25 mouse cellular contexts compared by ENCODE assay signal in the genomic region with DNA sequence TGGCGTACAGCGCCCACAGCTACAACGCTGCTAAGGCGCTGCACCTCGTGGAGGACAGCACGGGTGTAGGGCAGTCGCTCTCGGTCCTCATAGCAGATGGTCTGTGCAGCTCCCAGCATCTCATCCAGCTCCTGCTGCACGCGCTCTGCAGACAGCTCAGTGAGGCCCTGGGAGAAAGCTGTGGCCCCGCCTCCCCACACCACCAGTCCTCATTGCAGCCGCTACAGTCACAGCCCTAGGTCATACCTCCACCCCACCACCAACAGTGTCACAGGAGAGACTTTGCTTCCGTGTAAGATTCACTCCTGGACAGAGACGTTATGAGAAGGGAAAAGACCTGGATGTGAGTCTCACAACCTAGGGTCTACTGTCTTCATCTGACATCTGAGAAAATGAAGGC. TPM values are rescaled to one million over a fixed set of nuclear protein-coding genes. Genes with fewer than 3 reads are reported as not detected.
DNase-seq lines count a peak whose midpoint lies in the region; ATAC-seq lines count a peak whose summit lies in the region.
"Had no signal": no experiment of that assay in that cellular context is flagged by ENCODE, and none has a peak within 500 bp of the region (broad histone marks: within the 10 kb centered on the region; RNA-seq: fewer than 3 reads in every experiment).

No protein-coding gene starts in this region.

- peak; percentile 28; the same call in 1 of the 2 replicates for ATAC-seq in intestine, embryonic 16.5 days
- ATAC-seq in intestine, embryonic 15.5 days, result no peak
- ATAC-seq in stomach, embryonic 16.5 days (ENCODE audit: insufficient read depth, low FRiP score), result no peak
- ATAC-seq: CD4-positive, CD25-positive, alpha-beta regulatory T cell, adult 4 months; forebrain, embryonic 13.5 days; forebrain, embryonic 16.5 days; hindbrain, embryonic 16.5 days; intestine, postnatal 0 days; Patski had no signal

- no peaks in the 10 kb centered on the region for H3K9me3 ChIP-seq in intestine, embryonic 16.5 days (ENCODE audit: control insufficient read depth, low read length)
- H3K9me3 ChIP-seq in intestine, embryonic 15.5 days, result no peaks in the 10 kb centered on the region
- no peaks in the 10 kb centered on the region for H3K9me3 ChIP-seq in stomach, embryonic 16.5 days (replicated peaks; ENCODE audit: control insufficient read depth, low read length)
- H3K9me3 ChIP-seq: forebrain, embryonic 10.5 days; forebrain, embryonic 13.5 days; heart, embryonic 13.5 days; hindbrain, embryonic 10.5 days; hindbrain, embryonic 13.5 days had no signal

- WGBS in intestine, embryonic 16.5 days, result 66% methylated on average over 14 of the region's 14 CpGs
- WGBS in intestine, embryonic 15.5 days, result 61% methylated on average over 14 of the region's 14 CpGs
- 68% methylated on average over 14 of the region's 14 CpGs for WGBS in stomach, embryonic 16.5 days

- no peaks in the 10 kb centered on the region for H3K27me3 ChIP-seq in intestine, embryonic 16.5 days (replicated peaks; ENCODE audit: control insufficient read depth, insufficient read depth, low read length)
- H3K27me3 ChIP-seq in intestine, embryonic 15.5 days (replicated peaks), result no peaks in the 10 kb centered on the region
- H3K27me3 ChIP-seq in stomach, embryonic 16.5 days (ENCODE audit: control insufficient read depth, insufficient read depth, low read length), result no peaks in the 10 kb centered on the region; the same call in 1 of the 2 replicates
- H3K27me3 ChIP-seq: forebrain, embryonic 13.5 days; heart, embryonic 13.5 days; hindbrain, embryonic 13.5 days had no signal

- no peak overlapping the region for H3K27ac ChIP-seq in intestine, embryonic 16.5 days (ENCODE audit: low read length)
- H3K27ac ChIP-seq in intestine, embryonic 15.5 days, result no peak overlapping the region
- no peak overlapping the region for H3K27ac ChIP-seq in stomach, embryonic 16.5 days (ENCODE audit: low read length)
- H3K27ac ChIP-seq: forebrain, embryonic 10.5 days; forebrain, embryonic 13.5 days; heart, embryonic 13.5 days; hindbrain, embryonic 10.5 days; hindbrain, embryonic 13.5 days had no signal

- no peaks in the 10 kb centered on the region for H3K4me1 ChIP-seq in intestine, embryonic 16.5 days (ENCODE audit: control insufficient read depth, insufficient read depth, low read length)
- H3K4me1 ChIP-seq in intestine, embryonic 15.5 days (replicated peaks), result no peaks in the 10 kb centered on the region
- no peaks in the 10 kb centered on the region for H3K4me1 ChIP-seq in stomach, embryonic 16.5 days (ENCODE audit: control insufficient read depth, insufficient read depth, low read length)
- H3K4me1 ChIP-seq: forebrain, embryonic 10.5 days; forebrain, embryonic 13.5 days; heart, embryonic 13.5 days; hindbrain, embryonic 10.5 days; hindbrain, embryonic 13.5 days had no signal

- H3K9ac ChIP-seq in intestine, embryonic 16.5 days (ENCODE audit: low read depth, low read length), result no peak overlapping the region
- H3K9ac ChIP-seq in intestine, embryonic 15.5 days, result no peak overlapping the region
- peak overlapping the region; percentile 7; the same call in 1 of the 2 replicates for H3K9ac ChIP-seq in stomach, embryonic 16.5 days (ENCODE audit: low read length)
- H3K9ac ChIP-seq: forebrain, embryonic 13.5 days; heart, embryonic 13.5 days; hindbrain, embryonic 13.5 days had no signal

- H3K36me3 ChIP-seq in intestine, embryonic 16.5 days (ENCODE audit: control insufficient read depth, insufficient read depth, low read length), result no peaks in the 10 kb centered on the region
- no peaks in the 10 kb centered on the region for H3K36me3 ChIP-seq in intestine, embryonic 15.5 days
- no peaks in the 10 kb centered on the region for H3K36me3 ChIP-seq in stomach, embryonic 16.5 days (ENCODE audit: control insufficient read depth, insufficient read depth, low read length)
- H3K36me3 ChIP-seq: forebrain, embryonic 10.5 days; heart, embryonic 13.5 days; hindbrain, embryonic 10.5 days; hindbrain, embryonic 13.5 days had no signal

- H3K4me2 ChIP-seq in intestine, embryonic 16.5 days (ENCODE audit: low read depth, low read length), result no peak overlapping the region
- no peak overlapping the region for H3K4me2 ChIP-seq in intestine, embryonic 15.5 days (replicated peaks)
- no peak overlapping the region for H3K4me2 ChIP-seq in stomach, embryonic 16.5 days (ENCODE audit: low read depth, low read length)
- H3K4me2 ChIP-seq: forebrain, embryonic 13.5 days; heart, embryonic 13.5 days; hindbrain, embryonic 13.5 days had no signal

- peak; percentile 53 for DNase-seq in ZHBTc4 (ENCODE audit: low read depth, low spot score)
- no peak for DNase-seq in adrenal gland, adult (ENCODE audit: inconsistent age in 2 of 2, low spot score in 1 of 2)
- no peak for DNase-seq in gastrocnemius, postnatal 25 days
- DNase-seq: adrenal gland, adult 8-10 months; adrenal gland, postnatal 25 days; cerebellum, adult 18-20 months; cerebellum, adult 9-10 months; cerebellum, postnatal 14 days; gastrocnemius, postnatal 10 days; heart, adult 11 months had no signal

- no peak overlapping the region for H3K4me3 ChIP-seq in intestine, embryonic 16.5 days (ENCODE audit: low read length)
- H3K4me3 ChIP-seq in intestine, embryonic 15.5 days (replicated peaks), result no peak overlapping the region
- no peak overlapping the region for H3K4me3 ChIP-seq in stomach, embryonic 16.5 days (replicated peaks; ENCODE audit: low read length)
- H3K4me3 ChIP-seq: forebrain, embryonic 10.5 days; forebrain, embryonic 13.5 days; heart, embryonic 13.5 days; hindbrain, embryonic 10.5 days; hindbrain, embryonic 13.5 days had no signal

RNA-seq across cellular contexts. Expression of gene Parl, which starts 10.1 kb away (rescaled TPM):
- polyA plus RNA-seq in intestine, embryonic 16.5 days (2015; fragmentation: Nextera tagmentation; extraction: Ambion mirVana), result 86.4 and 91.6 TPM in 2 replicates
- 94.5 and 95.5 TPM in 2 replicates for polyA plus RNA-seq in intestine, embryonic 15.5 days (2015; fragmentation: Nextera tagmentation; extraction: Ambion mirVana)
- 76.4 and 90.7 TPM in 2 replicates for polyA plus RNA-seq in stomach, embryonic 16.5 days (2015; fragmentation: Nextera tagmentation; extraction: Ambion mirVana)
- 10 to 100 TPM; 59.8 to 61.3 TPM for total RNA-seq in gastrocnemius, postnatal 25 days (2021)

RNA-seq across cellular contexts. Expression of gene Cyp2ab1, which starts 12.9 kb away (rescaled TPM):
- polyA plus RNA-seq in intestine, embryonic 16.5 days (2015; fragmentation: Nextera tagmentation; extraction: Ambion mirVana), result not detected in 2 replicates
- not detected in 2 replicates for polyA plus RNA-seq in intestine, embryonic 15.5 days (2015; fragmentation: Nextera tagmentation; extraction: Ambion mirVana)
- not detected in 2 replicates for polyA plus RNA-seq in stomach, embryonic 16.5 days (2015; fragmentation: Nextera tagmentation; extraction: Ambion mirVana)
- total RNA-seq in gastrocnemius, postnatal 25 days (2021), result under 1 TPM in 1 of 2 experiments, not detected in 1; 0.64 TPM
- total RNA-seq: adrenal gland, postnatal 25 days; gastrocnemius, postnatal 10 days had no signal
- polyA plus RNA-seq: CD4-positive, CD25-positive, alpha-beta regulatory T cell, adult 4 months; embryonic facial prominence, embryonic 11.5 days; forebrain, embryonic 10.5 days; forebrain, embryonic 13.5 days; forebrain, embryonic 16.5 days; heart, embryonic 13.5 days; heart, postnatal 0 days; hindbrain, embryonic 10.5 days; hindbrain, embryonic 13.5 days; hindbrain, embryonic 16.5 days; intestine, postnatal 0 days had no signal
